Comparison of ENCODE assay signal across 8 mouse cellular contexts in genomic region chr3:58414986-58415883, GRCm38 (mm10). TPM values are rescaled to one million over a fixed set of nuclear protein-coding genes. Genes with fewer than 3 reads are reported as not detected.
DNase-seq lines count a peak whose midpoint lies in the region; ATAC-seq lines count a peak whose summit lies in the region.

No protein-coding gene starts in this region.

- no peaks in the 10 kb centered on the region for H3K36me3 ChIP-seq in forebrain, embryonic 12.5 days (replicated peaks)
- H3K36me3 ChIP-seq in heart, embryonic 16.5 days (ENCODE audit: control insufficient read depth, insufficient read depth) = no peaks in the 10 kb centered on the region; the same call in 1 of the 2 replicates
- H3K36me3 ChIP-seq in liver, embryonic 15.5 days (replicated peaks) = 0 out of 2 replicates have a peak, but pooled peaks cover 3% of the 10 kb centered on the region
- no peaks in the 10 kb centered on the region for H3K36me3 ChIP-seq in stomach, embryonic 14.5 days (ENCODE audit: control insufficient read depth, insufficient read depth, low read length)

- peak overlapping the region; percentile 99 for H3K27ac ChIP-seq in forebrain, embryonic 12.5 days
- H3K27ac ChIP-seq in heart, embryonic 16.5 days (ENCODE audit: low read length) = peak overlapping the region; percentile 100
- H3K27ac ChIP-seq in liver, embryonic 15.5 days (replicated peaks) = peak overlapping the region; percentile 98
- H3K27ac ChIP-seq in stomach, embryonic 14.5 days (ENCODE audit: low read length) = peak overlapping the region; percentile 100

- peaks cover 15% of the 10 kb centered on the region for H3K4me1 ChIP-seq in forebrain, embryonic 12.5 days
- peaks cover 5% of the 10 kb centered on the region; the same call in 1 of the 2 replicates for H3K4me1 ChIP-seq in heart, embryonic 16.5 days (ENCODE audit: control insufficient read depth, insufficient read depth, low read length)
- H3K4me1 ChIP-seq in liver, embryonic 15.5 days (replicated peaks) = peaks cover 18% of the 10 kb centered on the region
- no peaks in the 10 kb centered on the region for H3K4me1 ChIP-seq in stomach, embryonic 14.5 days (ENCODE audit: control insufficient read depth, insufficient read depth, low read length)

- peak; percentile 33 to 40 for DNase-seq in CD8-positive naive resting alpha-beta T cell, adult 2 months (ENCODE audit: low read depth in 2 of 2, low spot score in 2 of 2)
- peak; percentile 41 for DNase-seq in c-Kit-positive CD71-positive TER-119-positive erythroid progenitor cells, embryonic 14.5 days (ENCODE audit: low spot score)
- peak; percentile 77 to 92 for DNase-seq in kidney, postnatal 25 days
- DNase-seq in neural tube, embryonic 10.5 days (ENCODE audit: extremely low spot score, low spot score) = peak; percentile 70

- H3K27me3 ChIP-seq in forebrain, embryonic 12.5 days = no peaks in the 10 kb centered on the region
- no peaks in the 10 kb centered on the region for H3K27me3 ChIP-seq in heart, embryonic 16.5 days (ENCODE audit: control insufficient read depth, insufficient read depth, low read length)
- H3K27me3 ChIP-seq in liver, embryonic 15.5 days = no peaks in the 10 kb centered on the region
- H3K27me3 ChIP-seq in stomach, embryonic 14.5 days (ENCODE audit: control insufficient read depth, insufficient read depth, low read length) = no peaks in the 10 kb centered on the region

- peak overlapping the region; percentile 96 for H3K4me3 ChIP-seq in forebrain, embryonic 12.5 days (replicated peaks)
- H3K4me3 ChIP-seq in heart, embryonic 16.5 days (ENCODE audit: low read length) = peak overlapping the region; percentile 77
- H3K4me3 ChIP-seq in liver, embryonic 15.5 days (replicated peaks) = peak overlapping the region; percentile 97
- H3K4me3 ChIP-seq in stomach, embryonic 14.5 days (ENCODE audit: low read depth, low read length) = peak overlapping the region; percentile 94

- H3K4me2 ChIP-seq in forebrain, embryonic 12.5 days = peak overlapping the region; percentile 99
- peak overlapping the region; percentile 70 for H3K4me2 ChIP-seq in heart, embryonic 16.5 days (ENCODE audit: low read depth, low read length)
- H3K4me2 ChIP-seq in liver, embryonic 15.5 days = peak overlapping the region; percentile 97
- peak overlapping the region; percentile 93 for H3K4me2 ChIP-seq in stomach, embryonic 14.5 days (replicated peaks; ENCODE audit: low read depth, low read length)

- under 1% methylated on average over 95 of the region's 113 CpGs for WGBS in forebrain, embryonic 12.5 days
- under 1% methylated on average over 93 of the region's 113 CpGs for WGBS in heart, embryonic 16.5 days
- under 1% methylated on average over 110 of the region's 113 CpGs for WGBS in liver, embryonic 15.5 days (ENCODE audit: insufficient replicate concordance)
- under 1% methylated on average over 105 of the region's 113 CpGs for WGBS in stomach, embryonic 14.5 days

- H3K9me3 ChIP-seq in forebrain, embryonic 12.5 days = no peaks in the 10 kb centered on the region
- peaks cover under 1% of the 10 kb centered on the region; the same call in 1 of the 2 replicates for H3K9me3 ChIP-seq in heart, embryonic 16.5 days (replicated peaks; ENCODE audit: control insufficient read depth, low read length)
- H3K9me3 ChIP-seq in liver, embryonic 15.5 days (replicated peaks) = no peaks in the 10 kb centered on the region
- H3K9me3 ChIP-seq in stomach, embryonic 14.5 days (ENCODE audit: control insufficient read depth, low read depth, low read length) = no peaks in the 10 kb centered on the region

- H3K9ac ChIP-seq in forebrain, embryonic 12.5 days = peak overlapping the region; percentile 97
- H3K9ac ChIP-seq in heart, embryonic 16.5 days (ENCODE audit: low read length) = peak overlapping the region; percentile 99
- H3K9ac ChIP-seq in liver, embryonic 15.5 days = peak overlapping the region; percentile 98
- peak overlapping the region; percentile 97 for H3K9ac ChIP-seq in stomach, embryonic 14.5 days (replicated peaks; ENCODE audit: low read depth, low read length)

- peak; percentile 51 for ATAC-seq in forebrain, embryonic 12.5 days (ENCODE audit: low FRiP score)
- peak; percentile 61 for ATAC-seq in heart, embryonic 16.5 days (replicated peaks; ENCODE audit: extremely low read depth, insufficient read depth, low FRiP score)
- ATAC-seq in liver, embryonic 15.5 days (ENCODE audit: insufficient read depth) = peak; percentile 70
- peak; percentile 71 for ATAC-seq in stomach, embryonic 14.5 days (ENCODE audit: insufficient number of reproducible peaks, insufficient read depth, low FRiP score, low read depth)

RNA-seq across cellular contexts. Expression of gene Tsc22d2, which starts 0.7 kb away (rescaled TPM):
- 12.0 and 14.8 TPM in 2 replicates for polyA plus RNA-seq in forebrain, embryonic 12.5 days (2016; fragmentation: Nextera tagmentation; extraction: Ambion mirVana)
- polyA plus RNA-seq in heart, embryonic 16.5 days (2015; fragmentation: Nextera tagmentation; extraction: Ambion mirVana) = 8.7 and 9.8 TPM in 2 replicates
- polyA plus RNA-seq in liver, embryonic 15.5 days (2015; fragmentation: Nextera tagmentation; extraction: Ambion mirVana) = 3.8 and 5.0 TPM in 2 replicates
- polyA plus RNA-seq in stomach, embryonic 14.5 days (2014; fragmentation: Nextera tagmentation; extraction: Ambion mirVana) = 15.0 and 16.5 TPM in 2 replicates

Comparison
In these comparisons a context has a peak if more than half of its experiments do, and no peak if none do; other contexts are left out.
1. Peak in every context shown above with its lines: DNase-seq, ATAC-seq, H3K4me3 ChIP-seq and H3K27ac ChIP-seq.